Mouse (Mus musculus) hindlimb bud, embryonic 11.5 days (tissue): Measurements from ENCODE around the gene Luc7l3.

Experiments
- DNase-seq: peaks from one replicate; pipeline ENCODE4 v3.0.0-alpha.2; 2012; ENCODE audit warnings: low read depth, low spot score; ENCODE audit errors: extremely low spot score

The Luc7l3 gene

DNA sequence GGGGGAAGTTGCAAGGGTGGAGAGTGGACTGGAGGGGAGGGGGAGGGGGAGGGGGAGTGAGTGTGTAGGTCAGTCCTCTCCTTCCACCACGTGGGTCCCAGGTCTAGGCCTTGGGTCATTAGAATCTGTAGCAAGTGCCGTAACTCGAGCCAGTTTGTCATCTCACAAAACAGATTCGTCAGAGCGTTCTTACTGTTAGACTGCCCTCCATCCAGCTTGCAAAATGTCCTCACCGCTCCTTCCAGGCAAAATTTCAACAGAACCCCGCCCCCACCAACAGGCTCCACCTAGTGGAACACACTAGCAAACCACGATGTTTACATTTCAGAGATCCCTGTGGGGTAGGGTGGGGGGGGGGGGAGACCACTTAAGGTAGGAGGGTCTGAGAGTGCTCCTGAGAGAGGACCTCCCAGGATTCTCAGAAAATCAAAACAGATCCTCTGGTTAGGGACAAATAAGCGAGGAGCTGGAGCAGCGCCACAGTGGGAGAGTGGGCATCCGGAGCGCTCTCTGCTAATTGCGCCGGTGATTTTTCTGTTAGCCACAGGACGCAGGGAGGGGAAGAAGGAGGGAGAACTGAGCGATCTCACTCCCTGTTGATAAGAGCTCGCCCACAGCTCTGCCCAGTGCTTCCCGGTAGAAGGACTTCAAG lies 56.5 kb downstream of the Luc7l3 start:
- DNase-seq = peak; percentile 50

DNA sequence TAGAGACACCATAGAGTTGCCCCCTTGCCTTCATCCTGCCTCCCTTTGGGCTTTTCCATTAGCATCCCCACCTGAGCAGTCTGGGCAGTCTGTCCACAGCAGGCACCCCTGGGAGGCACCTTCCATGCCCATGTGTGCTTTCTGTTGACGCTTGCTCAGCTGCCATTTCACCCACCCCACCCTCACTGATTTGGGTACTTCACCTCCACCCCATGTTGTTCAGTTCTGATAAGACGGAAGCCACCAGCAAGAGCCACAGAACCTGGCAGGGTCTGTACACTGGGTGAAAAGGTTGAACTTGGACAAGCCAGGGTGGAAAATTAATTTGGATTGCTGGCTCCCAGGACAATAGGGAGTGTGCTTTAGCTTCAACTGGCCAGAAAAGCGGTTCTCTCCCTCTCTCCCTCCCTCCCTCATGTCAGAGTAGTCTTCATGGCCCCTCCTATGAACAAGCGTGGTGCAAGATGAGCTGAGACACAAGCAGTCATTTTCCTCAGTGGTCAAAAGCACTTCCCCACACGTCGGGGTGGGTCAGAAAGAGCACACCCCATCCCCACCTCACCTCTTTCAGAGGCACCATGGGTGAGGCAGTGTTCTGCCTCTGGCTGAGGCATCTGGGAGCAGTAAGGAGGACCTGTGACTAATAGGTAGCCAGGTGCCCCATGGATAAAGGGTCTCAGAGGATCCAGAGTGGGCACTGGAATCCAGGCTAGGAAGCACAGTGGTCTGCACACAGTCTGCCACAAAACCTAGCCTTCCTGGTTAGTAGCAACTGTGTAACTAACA lies 60.0 kb downstream of the Luc7l3 start:
- no peak for DNase-seq

DNA sequence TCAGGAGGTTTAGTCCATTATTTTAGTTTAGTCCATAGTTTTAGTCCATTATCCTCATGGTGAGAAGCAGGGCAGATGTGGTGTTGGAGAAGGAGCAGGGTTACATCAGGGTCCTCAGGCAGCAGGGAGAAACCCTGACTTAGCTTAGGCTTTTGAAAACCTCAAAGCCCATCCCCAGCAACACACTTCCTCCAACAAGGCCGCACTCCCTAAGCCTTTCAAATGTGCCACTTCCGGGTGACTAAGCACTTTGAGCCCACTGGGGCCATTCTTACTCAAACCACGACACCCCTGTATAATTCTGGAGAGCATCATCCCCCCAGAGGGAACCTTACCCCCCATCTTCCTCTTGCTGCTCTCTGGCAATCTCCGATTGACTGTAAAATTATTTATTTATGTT lies 62.0 kb downstream of the Luc7l3 start:
- no peak for DNase-seq

DNA sequence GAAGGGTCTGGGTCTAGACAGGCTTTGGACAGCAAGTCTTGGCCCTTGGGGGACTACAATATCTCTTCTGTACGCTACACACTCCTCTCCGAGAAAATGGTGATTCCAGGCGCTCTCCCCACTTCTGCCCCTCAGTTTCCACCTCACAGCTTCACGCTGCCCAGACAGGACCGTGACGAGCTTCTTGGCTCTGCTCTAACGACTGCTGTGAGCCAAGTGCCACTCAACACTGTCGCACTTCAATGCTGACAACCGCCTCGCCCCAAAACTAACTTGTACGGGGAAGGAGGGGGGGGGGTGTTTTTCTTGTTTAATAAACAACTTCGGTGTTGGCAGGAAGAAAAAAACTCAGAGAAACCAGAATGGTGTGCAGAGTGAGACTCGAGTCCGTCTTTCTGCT lies 63.8 kb downstream of the Luc7l3 start:
- no peak for DNase-seq

DNA sequence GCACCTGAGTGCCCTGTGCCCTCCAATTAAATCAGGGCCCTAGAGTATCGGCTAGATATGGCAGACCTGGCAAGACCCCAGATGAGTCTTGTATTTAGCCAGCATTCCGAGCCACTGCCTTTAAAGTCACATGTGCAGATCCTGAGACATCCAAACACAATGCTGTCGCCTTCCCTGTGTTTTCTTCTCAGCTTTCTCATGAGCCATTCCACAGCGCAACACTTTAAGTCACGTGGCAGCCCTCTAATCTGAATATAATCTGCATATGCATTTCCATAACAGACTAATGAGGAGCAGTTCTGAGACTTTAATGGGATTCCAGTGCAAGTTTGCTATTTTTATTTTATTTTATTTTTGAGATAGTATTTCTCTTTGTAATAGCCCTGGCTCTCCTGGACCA lies 66.1 kb downstream of the Luc7l3 start:
- DNase-seq = no peak

DNA sequence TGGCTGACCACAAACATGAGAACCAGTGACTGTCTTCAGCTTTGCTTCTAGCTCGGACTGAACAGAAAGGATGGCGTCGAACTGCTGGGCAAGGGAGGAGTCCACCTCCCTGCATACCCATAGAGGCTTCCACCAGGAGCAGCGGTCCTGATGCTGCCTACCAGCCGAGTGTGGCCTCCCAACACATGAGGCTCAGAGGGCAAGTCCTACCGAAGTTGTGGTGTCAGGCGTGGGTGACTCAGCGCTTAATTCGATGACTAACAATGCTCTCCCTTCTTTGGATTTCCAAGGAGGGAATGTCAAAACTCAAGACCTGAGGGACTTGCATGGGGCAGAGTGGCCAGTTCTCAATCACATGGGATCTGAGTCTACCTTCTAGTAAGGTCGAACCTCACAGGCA lies 68.1 kb downstream of the Luc7l3 start:
- DNase-seq = no peak

DNA sequence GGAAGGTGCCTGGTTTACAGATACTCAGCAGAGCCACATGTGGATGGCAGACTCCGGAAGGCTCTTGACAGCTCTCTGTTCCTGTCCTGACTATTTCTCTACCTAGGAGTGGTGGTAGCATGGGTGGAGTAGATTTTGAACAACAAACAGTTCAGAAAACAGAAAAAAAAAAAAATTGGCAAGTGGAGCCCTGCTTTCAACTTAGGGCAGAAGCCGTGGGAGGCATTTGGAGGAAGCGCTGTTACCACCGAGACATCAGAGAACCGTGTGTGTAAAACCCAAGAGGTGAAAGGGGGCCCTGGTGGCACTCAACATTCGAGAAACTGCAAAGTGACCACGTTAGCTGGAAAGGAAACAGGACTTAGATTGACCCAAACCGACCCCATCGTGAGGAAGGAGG lies 68.6 kb downstream of the Luc7l3 start:
- DNase-seq = no peak

DNA sequence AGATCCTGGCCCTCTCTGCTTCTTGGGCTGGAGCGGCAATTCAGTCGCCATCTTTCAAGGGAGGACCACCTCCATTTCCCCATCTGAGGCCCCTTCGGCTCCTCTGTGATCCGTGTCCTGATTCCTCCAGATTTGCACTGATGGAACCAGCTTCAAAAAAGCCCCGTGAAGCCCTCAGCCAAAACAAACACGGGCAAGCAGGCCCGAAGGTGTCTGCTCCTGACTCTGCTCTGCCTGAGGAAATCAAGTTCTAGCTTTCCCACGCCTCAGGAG lies 75.1 kb downstream of the Luc7l3 start:
- DNase-seq = no peak

DNA sequence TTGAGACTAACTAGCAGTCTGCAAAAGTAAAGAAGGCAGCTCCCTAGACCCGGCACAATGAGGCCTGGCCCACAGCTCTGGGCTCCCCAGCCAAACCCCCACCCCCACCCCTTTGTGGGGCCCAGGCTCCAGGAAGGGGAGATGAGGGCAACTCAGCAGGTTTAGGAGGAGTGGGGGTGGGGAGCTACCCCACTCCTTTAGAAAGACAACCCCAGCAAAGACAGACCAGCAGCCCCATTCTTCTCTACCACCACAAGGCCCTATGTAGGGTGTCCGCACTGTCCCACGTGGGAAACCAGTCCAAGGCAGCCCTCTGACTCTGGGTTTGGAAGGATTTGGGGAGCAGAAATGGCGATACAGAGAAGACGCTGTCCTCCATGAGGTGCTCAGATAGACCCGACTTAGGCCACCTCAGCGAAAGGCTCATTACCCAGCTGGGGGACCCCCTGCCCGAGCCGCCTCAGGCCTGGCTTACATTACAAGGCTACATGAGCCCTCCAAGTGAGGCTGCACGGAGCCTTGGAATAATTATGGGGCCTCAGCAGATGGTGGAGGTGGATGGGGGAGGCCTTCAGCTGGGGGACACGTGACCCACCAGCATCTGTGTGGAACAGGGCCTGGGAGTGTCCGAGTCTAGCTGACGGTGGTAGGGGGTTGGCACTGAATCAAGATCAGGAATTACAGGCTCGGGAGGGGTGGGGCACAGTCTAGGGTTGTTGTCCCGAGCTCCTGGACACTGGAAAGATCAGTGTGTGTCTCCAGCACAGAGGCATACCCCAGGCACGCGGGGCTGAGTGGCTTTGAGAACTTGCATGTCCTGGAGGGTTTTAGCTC lies 75.6 kb downstream of the Luc7l3 start, which contains the start of gene Wfikkn2:
Gene Wfikkn2 (minus strand): TSS at position 51 of the 834 bp plus-strand sequence.
- DNase-seq = no peak

DNA sequence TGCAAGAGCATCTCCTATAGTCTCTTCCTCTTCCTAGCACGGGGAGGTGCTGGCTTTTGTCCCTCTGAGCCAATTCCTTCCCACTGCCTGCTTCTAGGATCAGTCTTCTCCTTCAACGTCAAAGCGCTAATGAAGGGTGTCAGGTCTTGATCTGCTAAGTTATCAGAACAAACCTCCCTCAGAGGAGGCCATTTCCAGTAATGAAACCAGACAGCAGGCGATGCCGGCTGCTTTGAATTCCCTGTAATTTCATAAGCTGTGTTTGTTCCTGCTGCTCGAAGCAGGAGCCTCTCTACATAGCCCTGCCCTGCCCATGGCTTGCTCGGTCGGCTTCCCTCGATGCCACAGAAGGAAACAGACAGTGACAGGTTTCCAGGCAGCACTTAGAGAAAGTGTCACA lies 77.4 kb downstream of the Luc7l3 start:
- no peak for DNase-seq

DNA sequence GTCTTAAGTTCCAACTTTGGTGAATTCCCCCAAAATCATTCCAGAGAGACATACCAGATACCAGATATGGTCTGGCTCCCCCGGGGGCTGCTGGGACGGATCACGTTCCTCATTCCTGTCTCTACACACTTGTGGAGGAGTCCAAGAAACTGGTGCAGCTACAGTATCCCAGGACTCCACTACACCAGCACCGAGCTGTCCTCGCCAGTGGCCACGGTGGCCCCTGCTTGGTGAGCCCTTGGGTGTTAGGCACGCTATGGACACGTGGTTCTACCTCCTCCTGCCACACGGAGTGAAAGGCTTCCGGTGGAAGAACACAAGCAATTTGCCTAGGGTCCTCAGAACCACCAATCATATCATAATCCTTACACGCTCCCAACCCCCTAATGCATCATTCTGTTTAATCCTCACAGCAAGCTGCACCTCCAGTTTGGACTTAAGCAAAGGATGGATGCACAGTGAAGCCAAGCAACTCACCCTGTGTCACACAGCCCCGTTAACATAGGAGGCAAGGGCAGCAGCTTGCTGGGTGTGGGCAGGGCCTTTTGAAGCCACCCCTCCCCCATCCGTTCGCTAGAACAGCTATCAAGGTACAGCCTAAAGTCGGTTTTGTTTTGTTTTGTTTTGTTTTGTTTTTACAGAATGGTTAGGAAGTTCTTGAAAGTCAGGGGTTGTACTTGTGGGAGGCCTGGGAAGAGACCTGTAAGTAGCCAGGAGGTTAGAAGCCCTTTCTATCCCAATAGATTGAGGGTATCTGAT lies 78.2 kb downstream of the Luc7l3 start:
- no peak for DNase-seq

DNA sequence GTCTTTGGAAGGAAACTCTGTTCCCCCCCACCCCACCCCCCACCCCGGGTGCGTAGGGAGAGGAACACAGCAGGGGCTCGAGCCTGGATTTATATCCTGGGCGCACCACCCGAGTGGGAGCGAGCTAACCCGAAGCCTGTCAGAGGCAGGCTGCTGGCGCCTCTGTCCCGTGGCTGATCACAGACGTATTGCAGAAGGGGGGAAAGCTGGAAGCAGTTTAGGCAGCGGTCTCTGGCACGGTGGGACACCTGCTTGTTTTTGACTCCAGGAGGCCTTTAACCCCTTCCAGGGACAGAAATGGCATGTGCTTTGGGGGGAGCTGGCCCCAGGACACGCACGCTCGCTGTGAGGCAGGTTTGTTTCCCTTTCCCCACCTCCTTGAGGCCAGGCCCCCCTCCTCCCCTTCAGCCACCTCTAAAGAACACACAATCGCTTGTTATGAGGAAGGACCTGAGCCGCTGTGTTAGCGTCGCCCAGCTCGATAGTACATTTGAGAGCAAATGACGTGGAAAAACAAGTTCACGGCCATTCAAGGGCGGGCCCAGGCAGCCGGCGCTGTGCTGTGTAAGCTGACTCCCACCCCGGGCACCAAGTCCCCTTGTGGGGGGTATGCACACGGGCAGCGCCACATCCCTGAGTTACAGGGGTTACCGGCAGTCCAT lies 78.9 kb downstream of the Luc7l3 start:
- no peak for DNase-seq

DNA sequence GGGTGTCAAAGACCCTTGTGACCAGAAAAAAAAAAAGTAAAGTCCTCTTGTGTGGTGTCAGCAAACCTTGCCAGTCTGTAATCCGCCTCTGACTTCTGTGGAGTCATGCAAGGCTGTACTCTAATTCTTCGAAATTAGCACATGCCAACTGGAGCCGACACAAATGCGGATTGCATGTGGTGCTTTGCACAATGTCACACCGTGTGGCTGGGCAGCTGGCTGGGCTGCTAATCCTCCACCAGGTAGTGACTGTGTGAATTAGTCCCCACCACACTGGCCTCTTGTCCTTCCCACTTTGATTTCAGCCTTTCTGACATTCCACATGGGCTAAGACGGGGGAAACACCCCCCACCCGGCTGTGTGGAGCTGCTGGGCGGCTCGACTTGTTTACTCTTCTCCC lies 82.1 kb downstream of the Luc7l3 start:
- no peak for DNase-seq

DNA sequence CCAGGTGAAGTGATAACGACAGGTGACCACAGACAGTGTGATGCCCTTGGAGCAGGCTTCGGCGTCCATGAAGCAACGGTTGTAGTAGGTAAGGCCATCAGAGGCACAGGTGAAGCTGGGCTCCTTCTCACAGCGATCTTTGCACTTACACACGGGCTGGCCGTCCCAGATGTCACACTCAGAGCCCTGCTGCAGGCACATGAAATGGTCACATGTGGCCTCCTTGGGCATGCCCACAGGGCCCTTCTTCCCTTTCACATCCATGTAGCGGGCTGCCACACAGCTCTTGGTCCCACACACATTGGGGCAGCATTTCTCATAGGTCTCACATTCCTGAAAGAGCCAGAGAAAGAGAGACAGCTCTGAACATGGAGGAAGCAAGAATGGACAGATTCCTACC lies 83.0 kb downstream of the Luc7l3 start:
- no peak for DNase-seq
